Mouse (Mus musculus): ENCODE results near the gene Ccdc144b. TPM values are rescaled to one million over a fixed set of nuclear protein-coding genes. Genes with fewer than 3 reads are reported as not detected.

The Ccdc144b gene
- total RNA-seq, 2 experiments from 2014 or later = 0.07 to 0.10 TPM

- DNase-seq = no peak
These were observed 23.4 kb downstream of the Ccdc144b start for GRCm38 (mm10) chr3:36029993-36030392.

- DNase-seq = no peak
These were observed 27.6 kb downstream of the Ccdc144b start for GRCm38 (mm10) chr3:36025732-36026131.

GRCm38 (mm10) chr3:36011239-36011638 is 42.1 kb downstream of the Ccdc144b start:
- DNase-seq = no peak

- DNase-seq = no peak
These were observed 44.8 kb downstream of the Ccdc144b start for GRCm38 (mm10) chr3:36008411-36009154.

GRCm38 (mm10) chr3:36004028-36004895 is 49.1 kb downstream of the Ccdc144b start:
- DNase-seq = peak; percentile 51 to 56

- peak; percentile 94 for DNase-seq
These were observed 52.8 kb downstream of the Ccdc144b start, which contains the start of gene Mccc1 for GRCm38 (mm10) chr3:36000275-36001239. Gene Mccc1, minus strand, starts transcription at chr3:36000678.

- DNase-seq = no peak
These were observed 58.5 kb downstream of the Ccdc144b start for GRCm38 (mm10) chr3:35994552-35995531.

- peak; percentile 57 to 74 for DNase-seq
These were observed 62.6 kb downstream of the Ccdc144b start for GRCm38 (mm10) chr3:35990715-35991114.

GRCm38 (mm10) chr3:35988031-35988430 is 65.3 kb downstream of the Ccdc144b start:
- DNase-seq = no peak

GRCm38 (mm10) chr3:35986266-35986665 is 67.1 kb downstream of the Ccdc144b start:
- DNase-seq = no peak

GRCm38 (mm10) chr3:35973551-35973950 is 79.8 kb downstream of the Ccdc144b start:
- peak; percentile 22 to 35 for DNase-seq

GRCm38 (mm10) chr3:35972985-35973384 is 80.4 kb downstream of the Ccdc144b start:
- DNase-seq = peak in 1 of 2 experiments; percentile 12

GRCm38 (mm10) chr3:35971149-35971548 is 82.2 kb downstream of the Ccdc144b start:
- DNase-seq = no peak

- DNase-seq = peak in 1 of 2 experiments; percentile 30
These were observed 82.9 kb downstream of the Ccdc144b start for GRCm38 (mm10) chr3:35970441-35970840.

GRCm38 (mm10) chr3:35967366-35967921 is 85.9 kb downstream of the Ccdc144b start:
- no peak for DNase-seq

GRCm38 (mm10) chr3:35966493-35966892 is 86.9 kb downstream of the Ccdc144b start:
- no peak for DNase-seq

GRCm38 (mm10) chr3:35964928-35965327 is 88.4 kb downstream of the Ccdc144b start:
- DNase-seq = no peak

GRCm38 (mm10) chr3:35963921-35964320 is 89.4 kb downstream of the Ccdc144b start:
- DNase-seq = peak; percentile 31 to 39

GRCm38 (mm10) chr3:35963401-35963800 is 89.9 kb downstream of the Ccdc144b start:
- DNase-seq = no peak

- no peak for DNase-seq
These were observed 90.4 kb downstream of the Ccdc144b start for GRCm38 (mm10) chr3:35962967-35963366.
